Mouse (Mus musculus): ENCODE measurements around the gene Clmn. TPM values are rescaled to one million over a fixed set of nuclear protein-coding genes. Genes with fewer than 3 reads are reported as not detected.

Clmn gene
- 0.81 and 0.99 TPM in 2 replicates for polyA plus RNA-seq (2014; fragmentation: Nextera tagmentation; extraction: Ambion mirVana)

DNA sequence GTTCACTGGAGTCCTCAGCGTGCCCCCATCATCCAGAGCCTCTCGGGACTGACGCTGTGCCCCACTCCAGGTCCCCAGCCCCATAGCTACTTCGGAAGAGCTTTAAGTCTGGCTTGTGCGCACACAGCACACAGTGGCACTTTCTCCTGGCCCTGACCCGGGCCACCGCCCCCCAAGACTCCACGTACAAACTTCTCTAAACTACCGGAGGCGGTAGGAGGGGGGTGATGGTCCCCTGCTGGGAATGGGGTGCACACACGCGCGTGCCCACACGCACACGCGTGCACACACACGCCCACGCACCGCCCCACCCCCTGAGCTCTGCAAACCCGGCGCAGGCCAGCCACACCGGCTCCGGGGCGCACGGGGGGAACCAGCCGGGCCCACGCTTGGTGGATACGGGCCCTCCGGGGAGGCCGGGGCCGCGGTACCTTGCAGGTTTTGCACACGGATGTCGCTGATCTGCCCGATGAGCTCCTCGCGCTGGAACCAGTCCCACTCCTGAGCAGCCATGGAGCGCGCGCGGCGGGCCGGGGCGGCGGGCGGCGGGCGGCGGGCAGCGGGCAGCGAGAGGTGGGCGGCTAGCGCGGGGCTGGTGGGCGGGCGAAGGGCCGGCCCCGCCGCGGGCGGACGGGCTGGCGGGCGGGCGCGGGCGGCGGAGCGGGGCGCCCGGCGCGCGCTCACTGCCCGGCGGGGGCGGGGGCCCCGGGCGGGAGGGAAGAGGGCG lies at the start of gene Clmn:
Gene Clmn (minus strand): TSS at position 638 of the 727 bp plus-strand sequence.
- H3K27me3 ChIP-seq (ENCODE audit: control insufficient read depth, insufficient read depth, low read length): no peaks in the 10 kb centered on the region
- peak within 1 kb of the TSS; percentile 63 for H3K27ac ChIP-seq (replicated peaks; ENCODE audit: low read depth, low read length)
- 1% methylated on average over 57 of the region's 80 CpGs for WGBS
- no peaks in the 10 kb centered on the region; the same call in 1 of the 2 replicates for H3K9me3 ChIP-seq (ENCODE audit: control insufficient read depth, low read length)
- peak within 1 kb of the TSS; percentile 85 for H3K4me2 ChIP-seq (ENCODE audit: low read length)
- peaks cover 8% of the 10 kb centered on the region; the same call in 1 of the 2 replicates for H3K4me1 ChIP-seq (ENCODE audit: control insufficient read depth, insufficient read depth, low read length)
- peak within 1 kb of the TSS; percentile 77 for H3K9ac ChIP-seq (replicated peaks; ENCODE audit: low read length)
- ATAC-seq (ENCODE audit: low FRiP score, low TSS enrichment) (peak; percentile 66), DNase-seq (peak; percentile 70)
- no peaks in the 10 kb centered on the region for H3K36me3 ChIP-seq (ENCODE audit: control insufficient read depth, insufficient read depth, low read length)
- peak within 1 kb of the TSS; percentile 69 for H3K4me3 ChIP-seq (replicated peaks; ENCODE audit: low read depth, low read length)

DNA sequence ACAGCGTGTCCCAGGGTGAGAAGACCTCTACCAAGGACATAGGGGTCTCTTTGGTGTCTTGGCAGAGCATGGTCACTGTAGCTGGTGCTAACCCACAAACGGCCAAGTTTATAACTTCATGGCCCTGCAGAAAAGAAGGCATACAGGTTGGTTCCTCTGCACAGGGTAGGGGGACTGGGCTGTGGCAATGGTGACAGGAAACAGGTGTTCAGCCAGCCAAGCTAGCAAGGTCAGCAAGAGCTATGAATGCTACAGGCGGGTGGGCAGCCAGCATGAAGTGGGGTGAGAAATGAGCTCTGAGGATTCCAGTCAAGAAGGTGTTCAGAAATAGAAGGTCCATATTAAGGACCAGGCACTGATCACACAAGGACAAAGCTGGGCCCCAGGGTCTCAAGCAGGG lies 48.1 kb upstream of the Clmn start:
- H3K36me3 ChIP-seq (ENCODE audit: control insufficient read depth, insufficient read depth, low read length): no peaks in the 10 kb centered on the region
- H3K4me2 ChIP-seq (ENCODE audit: low read length): no peak overlapping the region
- H3K4me3 ChIP-seq (replicated peaks; ENCODE audit: low read depth, low read length): no peak overlapping the region
- no peak for DNase-seq
- no peak overlapping the region for H3K27ac ChIP-seq (replicated peaks; ENCODE audit: low read depth, low read length)
- peaks cover 9% of the 10 kb centered on the region for H3K4me1 ChIP-seq (ENCODE audit: control insufficient read depth, insufficient read depth, low read length)
- no peak overlapping the region for H3K9ac ChIP-seq (replicated peaks; ENCODE audit: low read length)
- WGBS: 52% methylated on average over 3 of the region's 3 CpGs
- no peaks in the 10 kb centered on the region for H3K9me3 ChIP-seq (ENCODE audit: control insufficient read depth, low read length)
- H3K27me3 ChIP-seq (ENCODE audit: control insufficient read depth, insufficient read depth, low read length): no peaks in the 10 kb centered on the region
- no peak for ATAC-seq (ENCODE audit: low FRiP score, low TSS enrichment)

DNA sequence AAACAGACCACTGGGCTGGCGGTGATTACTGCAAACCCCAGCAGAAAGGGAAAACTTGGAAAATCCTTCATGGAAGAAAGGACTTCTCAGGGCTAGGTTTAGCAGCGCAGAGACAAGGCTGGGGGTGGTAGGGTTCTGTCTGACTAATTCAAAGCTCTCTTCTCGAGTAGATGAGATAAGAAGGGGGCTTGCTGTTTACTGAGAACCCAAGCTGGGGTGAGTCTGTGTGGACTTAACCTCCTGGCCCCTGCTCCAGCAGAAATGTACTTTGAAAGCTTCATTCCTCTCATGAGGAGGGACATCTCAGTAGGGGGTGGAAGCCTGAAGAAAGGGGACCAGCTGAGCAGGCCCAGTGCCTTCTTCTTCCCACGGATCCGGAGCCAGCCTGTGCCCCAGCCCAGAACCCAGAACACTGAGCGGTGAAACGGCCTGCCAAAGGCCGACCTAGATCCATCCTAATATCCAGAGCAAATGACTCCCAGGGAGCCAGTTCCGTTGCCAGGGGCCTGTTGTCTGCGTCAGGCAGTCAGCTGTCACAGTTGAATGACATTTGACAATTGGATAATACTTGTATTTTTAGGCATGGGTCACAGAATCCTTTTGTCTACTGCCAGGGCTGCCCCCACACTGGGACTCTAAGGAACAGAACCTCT lies 47.5 kb upstream of the Clmn start:
- Histone ChIP-seq H3K27me3 (ENCODE audit: control insufficient read depth, insufficient read depth, low read length) (no peaks in the 10 kb centered on the region), H3K36me3 (ENCODE audit: control insufficient read depth, insufficient read depth, low read length) (no peaks in the 10 kb centered on the region), H3K27ac (replicated peaks; ENCODE audit: low read depth, low read length) (no peak overlapping the region), H3K9me3 (ENCODE audit: control insufficient read depth, low read length) (no peaks in the 10 kb centered on the region), H3K4me1 (ENCODE audit: control insufficient read depth, insufficient read depth, low read length) (peaks cover 9% of the 10 kb centered on the region), H3K4me3 (replicated peaks; ENCODE audit: low read depth, low read length) (no peak overlapping the region), H3K4me2 (ENCODE audit: low read length) (no peak overlapping the region), H3K9ac (replicated peaks; ENCODE audit: low read length) (no peak overlapping the region)
- 16% methylated on average over 10 of the region's 10 CpGs for WGBS
- ATAC-seq (ENCODE audit: low FRiP score, low TSS enrichment) (no peak), DNase-seq (no peak)

DNA sequence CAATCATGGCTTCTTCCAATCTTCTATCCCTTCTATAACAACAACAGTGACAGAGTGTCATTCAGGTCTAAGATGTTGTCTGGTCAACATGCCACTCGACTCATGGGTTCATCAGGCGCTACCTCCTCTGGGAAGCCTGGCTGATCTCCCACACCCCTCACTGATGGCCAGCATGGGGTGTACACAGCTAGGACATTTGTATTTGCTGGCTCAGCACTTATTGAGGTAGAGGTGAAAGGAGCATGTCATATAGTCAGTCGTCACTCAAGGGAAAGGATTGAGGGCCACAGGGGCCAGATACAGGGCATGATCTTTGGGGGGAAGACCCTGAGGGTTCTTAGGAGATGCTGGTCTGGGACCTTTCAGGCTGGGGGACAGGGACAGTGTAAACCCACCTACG lies 44.9 kb upstream of the Clmn start:
- H3K36me3 ChIP-seq (ENCODE audit: control insufficient read depth, insufficient read depth, low read length): no peaks in the 10 kb centered on the region
- H3K27me3 ChIP-seq (ENCODE audit: control insufficient read depth, insufficient read depth, low read length): no peaks in the 10 kb centered on the region
- H3K4me2 ChIP-seq (ENCODE audit: low read length): no peak overlapping the region
- 88% methylated on average over 4 of the region's 4 CpGs for WGBS
- DNase-seq: no peak
- H3K4me1 ChIP-seq (ENCODE audit: control insufficient read depth, insufficient read depth, low read length): peaks cover 9% of the 10 kb centered on the region
- H3K4me3 ChIP-seq (replicated peaks; ENCODE audit: low read depth, low read length): no peak overlapping the region
- H3K9me3 ChIP-seq (ENCODE audit: control insufficient read depth, low read length): no peaks in the 10 kb centered on the region
- no peak overlapping the region for H3K9ac ChIP-seq (replicated peaks; ENCODE audit: low read length)
- no peak overlapping the region for H3K27ac ChIP-seq (replicated peaks; ENCODE audit: low read depth, low read length)
- no peak for ATAC-seq (ENCODE audit: low FRiP score, low TSS enrichment)

DNA sequence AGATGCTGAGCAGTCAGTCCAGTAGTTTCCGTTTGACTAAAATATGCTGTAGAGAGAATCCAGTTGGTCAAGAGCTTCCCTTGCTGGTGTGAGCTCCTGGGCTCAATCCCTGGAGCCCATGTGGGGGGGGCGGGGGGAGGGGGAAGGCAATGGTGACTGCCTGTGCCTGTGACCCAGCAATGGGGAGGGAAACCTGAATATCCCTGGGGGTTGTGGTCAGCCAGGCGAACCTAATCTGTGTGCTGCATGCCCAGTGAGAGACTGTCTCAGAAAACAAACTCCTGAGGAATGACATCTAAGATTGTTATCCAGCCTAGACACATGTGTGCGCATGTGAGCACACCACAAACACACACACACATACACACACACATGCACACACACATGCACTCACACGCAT lies 44.1 kb upstream of the Clmn start:
- Histone ChIP-seq H3K27me3 (ENCODE audit: control insufficient read depth, insufficient read depth, low read length) (no peaks in the 10 kb centered on the region), H3K9ac (replicated peaks; ENCODE audit: low read length) (no peak overlapping the region), H3K4me3 (replicated peaks; ENCODE audit: low read depth, low read length) (no peak overlapping the region), H3K4me2 (ENCODE audit: low read length) (no peak overlapping the region), H3K27ac (replicated peaks; ENCODE audit: low read depth, low read length) (no peak overlapping the region), H3K36me3 (ENCODE audit: control insufficient read depth, insufficient read depth, low read length) (no peaks in the 10 kb centered on the region), H3K4me1 (ENCODE audit: control insufficient read depth, insufficient read depth, low read length) (peaks cover 9% of the 10 kb centered on the region), H3K9me3 (ENCODE audit: control insufficient read depth, low read length) (no peaks in the 10 kb centered on the region)
- WGBS: 41% methylated on average over 5 of the region's 5 CpGs
- ATAC-seq (ENCODE audit: low FRiP score, low TSS enrichment) (no peak), DNase-seq (no peak)

DNA sequence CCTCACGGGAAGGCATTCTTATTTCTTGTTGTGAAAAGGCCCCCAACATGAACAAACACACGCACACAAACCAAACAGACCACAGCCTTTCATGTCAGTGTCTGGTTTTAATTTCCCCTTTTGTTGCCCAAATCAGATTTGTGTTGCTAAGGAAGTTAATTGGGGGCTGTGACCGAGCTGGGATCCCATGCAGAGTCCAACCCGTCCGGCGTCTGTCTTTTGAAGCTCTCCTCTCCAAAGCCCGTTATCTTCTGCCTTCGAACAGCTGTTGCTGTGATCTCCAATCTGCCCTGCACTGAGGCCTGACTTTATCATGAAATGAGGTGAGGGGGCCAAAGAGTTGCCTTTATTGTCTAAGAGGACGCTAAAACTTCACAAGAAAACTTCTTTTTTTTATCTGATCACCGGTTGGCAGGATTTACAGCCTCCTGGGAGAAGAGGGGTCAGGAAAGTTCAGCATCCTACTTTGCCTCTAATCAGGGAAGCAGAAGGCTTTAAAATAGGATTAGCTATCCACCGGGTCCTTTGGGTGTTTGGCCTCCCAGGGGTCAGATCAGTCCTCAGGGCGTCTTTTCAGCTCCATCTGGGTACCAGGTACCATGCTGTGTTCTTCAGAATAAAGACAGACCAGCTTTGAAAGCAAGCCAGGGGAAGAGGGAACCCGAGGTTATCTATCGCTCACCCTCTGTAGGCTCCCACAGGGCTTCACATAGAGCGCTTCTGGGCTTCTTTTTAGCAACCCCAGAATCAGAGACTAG lies 43.3 kb upstream of the Clmn start:
- WGBS: 3% methylated on average over 15 of the region's 15 CpGs
- Histone ChIP-seq H3K4me3 (replicated peaks; ENCODE audit: low read depth, low read length) (no peak overlapping the region), H3K9ac (replicated peaks; ENCODE audit: low read length) (no peak overlapping the region), H3K27me3 (ENCODE audit: control insufficient read depth, insufficient read depth, low read length) (no peaks in the 10 kb centered on the region), H3K4me1 (ENCODE audit: control insufficient read depth, insufficient read depth, low read length) (peaks cover 9% of the 10 kb centered on the region), H3K36me3 (ENCODE audit: control insufficient read depth, insufficient read depth, low read length) (no peaks in the 10 kb centered on the region), H3K9me3 (ENCODE audit: control insufficient read depth, low read length) (no peaks in the 10 kb centered on the region), H3K4me2 (ENCODE audit: low read length) (no peak overlapping the region), H3K27ac (replicated peaks; ENCODE audit: low read depth, low read length) (no peak overlapping the region)
- ATAC-seq (ENCODE audit: low FRiP score, low TSS enrichment): no peak
- DNase-seq: peak; percentile 39

DNA sequence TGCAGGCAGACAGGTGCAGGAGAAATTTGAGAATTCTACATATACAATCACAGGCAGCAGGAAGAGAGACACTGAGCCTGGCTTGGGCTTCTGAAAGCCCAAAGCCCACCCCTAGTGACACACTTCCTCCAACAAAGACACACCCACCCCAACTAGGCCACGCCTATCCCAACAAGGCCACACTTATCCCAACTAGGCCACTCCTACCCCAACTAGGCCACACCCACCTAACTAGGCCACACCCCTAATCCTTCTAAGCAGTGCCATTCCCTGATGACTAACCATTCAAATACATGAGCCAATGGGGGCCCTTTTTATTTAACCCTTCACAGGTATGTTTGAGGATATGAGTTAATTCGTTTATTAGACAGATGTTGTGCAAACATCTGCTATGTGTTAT lies 42.3 kb upstream of the Clmn start:
- H3K9me3 ChIP-seq (ENCODE audit: control insufficient read depth, low read length): no peaks in the 10 kb centered on the region
- DNase-seq: no peak
- no peaks in the 10 kb centered on the region for H3K27me3 ChIP-seq (ENCODE audit: control insufficient read depth, insufficient read depth, low read length)
- no peaks in the 10 kb centered on the region for H3K36me3 ChIP-seq (ENCODE audit: control insufficient read depth, insufficient read depth, low read length)
- 95% methylated on average over 2 of the region's 2 CpGs for WGBS
- ATAC-seq (ENCODE audit: low FRiP score, low TSS enrichment): peak; percentile 31; the same call in 1 of the 2 replicates
- no peak overlapping the region for H3K9ac ChIP-seq (replicated peaks; ENCODE audit: low read length)
- H3K4me1 ChIP-seq (ENCODE audit: control insufficient read depth, insufficient read depth, low read length): peaks cover 9% of the 10 kb centered on the region
- no peak overlapping the region for H3K4me3 ChIP-seq (replicated peaks; ENCODE audit: low read depth, low read length)
- no peak overlapping the region for H3K4me2 ChIP-seq (ENCODE audit: low read length)
- H3K27ac ChIP-seq (replicated peaks; ENCODE audit: low read depth, low read length): no peak overlapping the region

DNA sequence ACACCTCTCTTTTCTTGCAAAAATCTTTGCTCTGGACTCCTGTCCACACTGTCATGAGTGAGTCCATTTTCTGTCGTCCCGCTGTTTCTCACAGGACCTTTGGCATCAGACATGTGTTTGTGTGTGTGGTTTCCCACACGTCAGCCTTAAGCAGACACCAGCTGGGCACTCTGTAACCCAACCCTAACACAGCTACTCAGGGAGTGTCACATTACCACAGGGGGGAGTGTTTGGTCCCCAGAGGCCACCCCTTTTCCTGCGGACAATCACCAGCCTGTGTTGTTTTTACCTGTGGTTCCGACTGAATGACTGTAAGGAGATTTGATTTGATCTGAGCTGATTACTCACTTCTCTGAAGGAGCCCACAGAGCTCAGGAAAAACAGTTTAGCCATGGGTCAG lies 39.3 kb upstream of the Clmn start:
- no peak overlapping the region for H3K4me2 ChIP-seq (ENCODE audit: low read length)
- WGBS: 39% methylated on average over 5 of the region's 5 CpGs
- no peak for ATAC-seq (ENCODE audit: low FRiP score, low TSS enrichment)

More for the DNA sequence above, 39.3 kb upstream of the Clmn start:
- Histone ChIP-seq H3K27ac (replicated peaks; ENCODE audit: low read depth, low read length) (no peak overlapping the region), H3K4me3 (replicated peaks; ENCODE audit: low read depth, low read length) (no peak overlapping the region), H3K9ac (replicated peaks; ENCODE audit: low read length) (no peak overlapping the region), H3K27me3 (ENCODE audit: control insufficient read depth, insufficient read depth, low read length) (no peaks in the 10 kb centered on the region), H3K36me3 (ENCODE audit: control insufficient read depth, insufficient read depth, low read length) (no peaks in the 10 kb centered on the region), H3K9me3 (ENCODE audit: control insufficient read depth, low read length) (no peaks in the 10 kb centered on the region), H3K4me1 (ENCODE audit: control insufficient read depth, insufficient read depth, low read length) (peaks cover 10% of the 10 kb centered on the region)
- no peak for DNase-seq

All from midbrain, embryonic 14.5 days (tissue).